Mouse (Mus musculus) adipocyte (in vitro differentiated cells): ENCODE measurements around the gene Sh3bgrl2.

Source experiments
- DNase-seq: peaks from one replicate; pipeline ENCODE4 v3.0.0-alpha.2; 2016; ENCODE audit warnings: low spot score

Gene Sh3bgrl2

GRCm38 (mm10) chr9:83686511-83687100, 138.5 kb downstream of the Sh3bgrl2 start:
- DNase-seq = no peak

- no peak for DNase-seq
Measured at GRCm38 (mm10) chr9:83687904-83688303, 139.8 kb downstream of the Sh3bgrl2 start.
